Mouse (Mus musculus) CH12.LX (cell line): ENCODE results near the gene Cdk9. TPM values are rescaled to one million over a fixed set of nuclear protein-coding genes. Genes with fewer than 3 reads are reported as not detected.

Experiments
- DNase-seq: peaks from one replicate; pipeline ENCODE4 v3.0.0-alpha.2; 2013; ENCODE audit errors: extremely low read depth
- H3K27ac ChIP-seq: 2 replicates; pipeline ENCODE4 v1.5.1; 2012; ENCODE audit warnings: low read depth, mild to moderate bottlenecking, control low read depth, moderate library complexity; ENCODE audit not compliant: insufficient read depth
- H3K27me3 ChIP-seq: replicated peaks from 2 replicates; pipeline ENCODE3; 2012; ENCODE audit warnings: inconsistent platforms
- H3K36me3 ChIP-seq, 2 experiments: replicated peaks in 1 of 2; 2 replicates each; pipeline versions ENCODE3 to v1.6.1; 2012; ENCODE audit warnings: inconsistent platforms in 1 of 2, low read length in 1 of 2, mild to moderate bottlenecking in 1 of 2, mixed read lengths in 1 of 2, moderate library complexity in 1 of 2; ENCODE audit not compliant: control insufficient read depth in 1 of 2, insufficient read depth in 1 of 2
- H3K4me1 ChIP-seq, 2 experiments: 2 replicates each; pipeline ENCODE4 v1.6.1; 2012; ENCODE audit warnings: inconsistent platforms in 1 of 2, moderate library complexity in 1 of 2; ENCODE audit not compliant: insufficient read depth in 2 of 2, control insufficient read depth in 1 of 2
- H3K4me2 ChIP-seq: 2 replicates; pipeline ENCODE4 v1.6.1; 2012; ENCODE audit warnings: low read depth, mild to moderate bottlenecking, control low read depth; ENCODE audit not compliant: poor library complexity, insufficient read depth, severe bottlenecking
- H3K4me3 ChIP-seq, 3 experiments: fragments of 150-350 bp in 1 of 3; sonication (generic) in 1 of 3; replicated peaks in 1 of 3; 2 replicates each; pipeline versions ENCODE3 to v1.5.1; 2011 to 2012; ENCODE audit warnings: low read depth in 2 of 3, low read length in 2 of 3, mild to moderate bottlenecking in 2 of 3, moderate library complexity in 2 of 3, control low read depth in 1 of 3, improper control_type of control experiment in 1 of 3, inconsistent platforms in 1 of 3, mixed read lengths in 1 of 3; ENCODE audit not compliant: poor library complexity in 1 of 3
- H3K79me2 ChIP-seq: replicated peaks from 2 replicates; pipeline ENCODE4 v1.6.1; 2012; ENCODE audit warnings: mild to moderate bottlenecking, moderate library complexity; ENCODE audit not compliant: control insufficient read depth, poor library complexity, insufficient read depth, severe bottlenecking; ENCODE audit errors: extremely low read depth
- H3K9ac ChIP-seq: 2 replicates; pipeline ENCODE4 v1.6.1; 2012; ENCODE audit warnings: low read depth, mild to moderate bottlenecking, control low read depth, moderate library complexity; ENCODE audit not compliant: insufficient read depth
- H3K9me3 ChIP-seq: replicated peaks from 2 replicates; pipeline ENCODE3; 2012; ENCODE audit warnings: low read length, inconsistent platforms, mixed read lengths
- BHLHE40 ChIP-seq: IDR thresholded peaks from 2 replicates; pipeline ENCODE4 v1.6.1; 2011; ENCODE audit warnings: mild to moderate bottlenecking, low read depth, low read length, improper control_type of control experiment
- CHD1 ChIP-seq: IDR thresholded peaks from 2 replicates; pipeline ENCODE4 v1.6.1; 2012; ENCODE audit warnings: low read depth, low read length, improper control_type of control experiment, inconsistent platforms
- CHD2 ChIP-seq: IDR thresholded peaks from 2 replicates; pipeline ENCODE4 v1.6.1; 2011; ENCODE audit warnings: low read length, improper control_type of control experiment
- CTCF ChIP-seq, 2 experiments: IDR thresholded peaks in 1 of 2; conservative IDR thresholded peaks in 1 of 2; 2 replicates each; pipeline ENCODE4 v1.5.1; 2011 to 2012; ENCODE audit warnings: low read depth in 2 of 2, low read length in 2 of 2, improper control_type of control experiment in 1 of 2, inconsistent platforms in 1 of 2, mild to moderate bottlenecking in 1 of 2, moderate library complexity in 1 of 2
- E2F4 ChIP-seq: IDR thresholded peaks from 2 replicates; pipeline ENCODE4 v1.6.1; 2011; ENCODE audit warnings: low read depth, low read length, improper control_type of control experiment; ENCODE audit not compliant: insufficient replicate concordance
- ELF1 ChIP-seq: IDR thresholded peaks from 2 replicates; pipeline ENCODE4 v1.6.1; 2014; ENCODE audit warnings: low read depth, mild to moderate bottlenecking, inconsistent platforms, low read length, improper control_type of control experiment
- EP300 ChIP-seq: IDR thresholded peaks from 2 replicates; pipeline ENCODE4 v1.6.1; 2011; ENCODE audit warnings: low read length, improper control_type of control experiment
- ETS1 ChIP-seq: conservative IDR thresholded peaks from 2 replicates; pipeline ENCODE4 v1.6.1; 2012; ENCODE audit warnings: low read depth, mild to moderate bottlenecking, inconsistent platforms, low read length, improper control_type of control experiment, moderate library complexity
- GABPA ChIP-seq: IDR thresholded peaks from 2 replicates; pipeline ENCODE4 v1.6.1; 2012; ENCODE audit warnings: low read depth, low read length, improper control_type of control experiment, inconsistent platforms; ENCODE audit not compliant: insufficient replicate concordance
- HCFC1 ChIP-seq: IDR thresholded peaks from 2 replicates; pipeline ENCODE4 v1.6.1; 2012; ENCODE audit warnings: low read depth, mild to moderate bottlenecking, inconsistent platforms, low read length, improper control_type of control experiment
- IRF4 ChIP-seq: IDR thresholded peaks from 2 replicates; pipeline ENCODE4 v1.6.1; 2014; ENCODE audit warnings: low read depth, mild to moderate bottlenecking, inconsistent platforms, low read length, improper control_type of control experiment
- JUN ChIP-seq: IDR thresholded peaks from 2 replicates; pipeline ENCODE4 v1.6.1; 2011; ENCODE audit warnings: low read depth, mild to moderate bottlenecking, low read length, improper control_type of control experiment, moderate library complexity; ENCODE audit not compliant: insufficient read depth
- JUND ChIP-seq: conservative IDR thresholded peaks from 2 replicates; pipeline ENCODE4 v1.6.1; 2011; ENCODE audit warnings: low read depth, low read length, improper control_type of control experiment
- KAT2A ChIP-seq: IDR thresholded peaks from 2 replicates; pipeline ENCODE4 v1.6.1; 2012; ENCODE audit warnings: low read length, improper control_type of control experiment, inconsistent platforms; ENCODE audit not compliant: insufficient replicate concordance
- MAFK ChIP-seq: IDR thresholded peaks from 2 replicates; pipeline ENCODE4 v1.6.1; 2011; ENCODE audit warnings: low read length, improper control_type of control experiment; ENCODE audit not compliant: insufficient replicate concordance
- MAX ChIP-seq: IDR thresholded peaks from 2 replicates; pipeline ENCODE4 v1.6.1; 2011; ENCODE audit warnings: low read length, improper control_type of control experiment
- MAZ ChIP-seq: IDR thresholded peaks from 2 replicates; pipeline ENCODE4 v1.6.1; 2012; ENCODE audit warnings: low read depth, mild to moderate bottlenecking, inconsistent platforms, low read length, improper control_type of control experiment, moderate library complexity
- MEF2A ChIP-seq: IDR thresholded peaks from 2 replicates; pipeline ENCODE4 v1.6.1; 2014; ENCODE audit warnings: low read depth, mild to moderate bottlenecking, inconsistent platforms, low read length, improper control_type of control experiment, borderline replicate concordance
- MXI1 ChIP-seq: IDR thresholded peaks from 2 replicates; pipeline ENCODE4 v1.6.1; 2011; ENCODE audit warnings: mild to moderate bottlenecking, low read depth, low read length, improper control_type of control experiment
- MYC ChIP-seq: IDR thresholded peaks from 2 replicates; pipeline ENCODE4 v1.6.1; 2011; ENCODE audit warnings: low read depth, mild to moderate bottlenecking, improper control_type of control experiment, low read length
- NELFE ChIP-seq: IDR thresholded peaks from 2 replicates; pipeline ENCODE4 v1.6.1; 2011; ENCODE audit warnings: low read depth, low read length, improper control_type of control experiment
- NRF1 ChIP-seq: IDR thresholded peaks from 2 replicates; pipeline ENCODE4 v1.6.1; 2014; ENCODE audit warnings: low read depth, mild to moderate bottlenecking, inconsistent platforms, low read length, improper control_type of control experiment, moderate library complexity
- PAX5 ChIP-seq: IDR thresholded peaks from 2 replicates; pipeline ENCODE4 v1.6.1; 2012; ENCODE audit warnings: low read length, inconsistent platforms, mixed read lengths
- POLR2A ChIP-seq: IDR thresholded peaks from 2 replicates; pipeline ENCODE4 v1.6.1; 2011; ENCODE audit warnings: low read depth, mild to moderate bottlenecking, improper control_type of control experiment, low read length
- POLR2AphosphoS2 ChIP-seq: IDR thresholded peaks from 2 replicates; pipeline ENCODE4 v1.6.1; 2011; ENCODE audit warnings: low read depth, low read length, improper control_type of control experiment
- RAD21 ChIP-seq: IDR thresholded peaks from 2 replicates; pipeline ENCODE4 v1.6.1; 2011; ENCODE audit warnings: low read depth, mild to moderate bottlenecking, low read length, improper control_type of control experiment, moderate library complexity
- RCOR1 ChIP-seq: conservative IDR thresholded peaks from 2 replicates; pipeline ENCODE4 v1.6.1; 2012; ENCODE audit warnings: low read depth, mild to moderate bottlenecking, inconsistent platforms, low read length, improper control_type of control experiment
- SIN3A ChIP-seq: IDR thresholded peaks from 2 replicates; pipeline ENCODE4 v1.6.1; 2012; ENCODE audit warnings: low read length, improper control_type of control experiment, inconsistent platforms
- SMC3 ChIP-seq: IDR thresholded peaks from 2 replicates; pipeline ENCODE4 v1.6.1; 2011; ENCODE audit warnings: low read depth, low read length, improper control_type of control experiment
- TBP ChIP-seq: conservative IDR thresholded peaks from 2 replicates; pipeline ENCODE4 v1.6.1; 2011; ENCODE audit warnings: low read depth, low read length, improper control_type of control experiment
- TCF12 ChIP-seq: IDR thresholded peaks from 2 replicates; pipeline ENCODE4 v1.6.1; 2014; ENCODE audit warnings: low read depth, mild to moderate bottlenecking, inconsistent platforms, low read length, improper control_type of control experiment
- UBTF ChIP-seq: IDR thresholded peaks from 2 replicates; pipeline ENCODE4 v1.6.1; 2012; ENCODE audit warnings: low read depth, mild to moderate bottlenecking, inconsistent platforms, low read length, improper control_type of control experiment, moderate library complexity
- USF1 ChIP-seq: IDR thresholded peaks from 2 replicates; pipeline ENCODE4 v1.6.1; 2014; ENCODE audit warnings: low read depth, mild to moderate bottlenecking, inconsistent platforms, low read length, improper control_type of control experiment
- USF2 ChIP-seq: conservative IDR thresholded peaks from 2 replicates; pipeline ENCODE4 v1.6.1; 2011; ENCODE audit warnings: low read depth, low read length, improper control_type of control experiment
- ZC3H11A ChIP-seq: IDR thresholded peaks from 2 replicates; pipeline ENCODE4 v1.6.1; 2012; ENCODE audit warnings: low read depth, mild to moderate bottlenecking, inconsistent platforms, low read length, improper control_type of control experiment
- ZKSCAN1 ChIP-seq: IDR thresholded peaks from 2 replicates; pipeline ENCODE4 v1.6.1; 2012; ENCODE audit warnings: low read depth, inconsistent platforms, low read length, improper control_type of control experiment, borderline replicate concordance
- ZMIZ1 ChIP-seq: IDR thresholded peaks from 2 replicates; pipeline ENCODE4 v1.6.1; 2012; ENCODE audit warnings: low read depth, mild to moderate bottlenecking, inconsistent platforms, low read length, improper control_type of control experiment
- ZNF384 ChIP-seq: IDR thresholded peaks from 2 replicates; pipeline ENCODE4 v1.6.1; 2012; ENCODE audit warnings: low read depth, low read length, improper control_type of control experiment, inconsistent platforms
- dilution Hi-C: fragments of 300-500 bp; cut with MboI; formaldehyde crosslinking; loops from 2 replicates; pipeline ENCODE4 v1.14.3; 2020; ENCODE audit warnings: low sequenced_read_pairs; ENCODE audit not compliant: extremely low pct_unique_long_range_greater_than_20kb, extremely low pct_ligation_motif_present
- in situ Hi-C: fragments of 300-500 bp; cut with MboI; formaldehyde crosslinking; loops from 3 replicates; pipeline ENCODE4 v1.14.3; 2019; ENCODE audit warnings: low sequenced_read_pairs, low pct_ligation_motif_present, low pct_unique_long_range_greater_than_20kb, mixed read lengths
- polyA plus RNA-seq: library from polyadenylated mRNA; unstranded; fragments of >175 nt; gene quantifications from 2 replicates; pipeline ENCODE4 v1.2.1, GENCODE M21; 2012; ENCODE audit warnings: low read depth; ENCODE audit not compliant: insufficient read length
- total RNA-seq, 2 experiments: library from RNA; depleted of rRNA; stranded (reverse); fragments of 300-350 nt in 1 of 2; fragments of >200 nt in 1 of 2; gene quantifications; 2 replicates each; pipeline ENCODE4 v1.2.3; 2012 to 2014

The Cdk9 gene
- total and polyA plus RNA-seq, 3 experiments: 41.7 to 136 (median 73.7) TPM

GRCm38 (mm10) chr2:32757056-32757845 lies 44.4 kb upstream of the Cdk9 start, which contains the start of gene Tor2a:
Gene Tor2a (plus strand): TSS chr2:32757234.
- Histone ChIP-seq H3K9me3 (no peaks in the 10 kb centered on the region), H3K4me1 (peaks cover 0 to 10% of the 10 kb centered on the region in 2 experiments; a peak in 3 of 4 replicates), H3K79me2 (no peaks in the 10 kb centered on the region), H3K9ac (peak within 1 kb of the TSS; percentile 97), H3K36me3 (peaks cover 49 to 68% of the 10 kb centered on the region in 2 experiments), H3K27me3 (no peaks in the 10 kb centered on the region), H3K27ac (peak within 1 kb of the TSS; percentile 83), H3K4me3 (peak within 1 kb of the TSS; percentile 59 to 97 (median 72)), H3K4me2 (peak within 1 kb of the TSS; percentile 63)
- dilution Hi-C loops (no loop called here), in situ Hi-C loops (loop anchor here (5.0 kb wide), 2 partner anchors 45 to 125 kb away; partner anchors contain the start of gene Cdk9)
- DNase-seq: peak; percentile 98
- no peak for TF ChIP-seq USF2
- TF ChIP-seq BHLHE40: 0 out of 2 replicates have a peak, but pooled peaks have one; percentile 10
- TF ChIP-seq TCF12: peak; percentile 59
- TF ChIP-seq HCFC1: peak; percentile 97
- no peak for TF ChIP-seq CHD1
- peak; percentile 98 for TF ChIP-seq RAD21
- no peak for TF ChIP-seq JUN
- TF ChIP-seq CTCF (conservative IDR thresholded peaks at IDR 0.05 in 1 of 2, IDR thresholded peaks at IDR 0.05 in 1 of 2; ENCODE audit: low read depth in 2 of 2, low read length in 2 of 2): peak; percentile 54 to 99
- TF ChIP-seq SMC3: peak; percentile 97
- TF ChIP-seq IRF4: peak; percentile 82
- TF ChIP-seq ZMIZ1: no peak
- peak; percentile 98 for TF ChIP-seq MXI1
- TF ChIP-seq EP300: no peak
- peak; percentile 14; the same call in 1 of the 2 replicates for TF ChIP-seq NRF1
- TF ChIP-seq ZKSCAN1: no peak
- TF ChIP-seq SIN3A: peak; percentile 88
- peak; percentile 78 for TF ChIP-seq ZC3H11A
- peak; percentile 81 for TF ChIP-seq ELF1
- TF ChIP-seq MAX: peak; percentile 46; the same call in 1 of the 2 replicates
- TF ChIP-seq ZNF384: no peak
- no peak for TF ChIP-seq ETS1
- TF ChIP-seq RCOR1: no peak
- no peak for TF ChIP-seq E2F4
- peak; percentile 93 for TF ChIP-seq UBTF
- TF ChIP-seq NELFE: peak; percentile 66
- TF ChIP-seq MYC: peak; percentile 55; the same call in 1 of the 2 replicates
- peak; percentile 49; the same call in 1 of the 2 replicates for TF ChIP-seq GABPA
- TF ChIP-seq CHD2: no peak
- TF ChIP-seq JUND: no peak
- peak; percentile 82 for TF ChIP-seq MEF2A
- no peak for TF ChIP-seq USF1
- TF ChIP-seq TBP: no peak
- TF ChIP-seq MAZ: peak; percentile 86; the same call in 1 of the 2 replicates
- no peak for TF ChIP-seq MAFK
- TF ChIP-seq KAT2A: peak; percentile 95; the same call in 1 of the 2 replicates
- TF ChIP-seq POLR2AphosphoS2: no peak
- no peak for TF ChIP-seq PAX5
- peak; percentile 61; the same call in 1 of the 2 replicates for TF ChIP-seq POLR2A
